Mouse (Mus musculus) heart, postnatal 0 days (tissue): Measurements from ENCODE around the gene Zdhhc6.

Experiments used
- CTCF ChIP-seq: IDR thresholded peaks from 2 replicates; pipeline ENCODE4 v1.5.1; 2016; ENCODE audit warnings: antibody characterized with exemption, control low read depth, low read depth
- EP300 ChIP-seq: IDR thresholded peaks from 2 replicates; pipeline ENCODE4 v1.6.1; 2016; ENCODE audit warnings: antibody characterized with exemption, low read depth

DNA sequence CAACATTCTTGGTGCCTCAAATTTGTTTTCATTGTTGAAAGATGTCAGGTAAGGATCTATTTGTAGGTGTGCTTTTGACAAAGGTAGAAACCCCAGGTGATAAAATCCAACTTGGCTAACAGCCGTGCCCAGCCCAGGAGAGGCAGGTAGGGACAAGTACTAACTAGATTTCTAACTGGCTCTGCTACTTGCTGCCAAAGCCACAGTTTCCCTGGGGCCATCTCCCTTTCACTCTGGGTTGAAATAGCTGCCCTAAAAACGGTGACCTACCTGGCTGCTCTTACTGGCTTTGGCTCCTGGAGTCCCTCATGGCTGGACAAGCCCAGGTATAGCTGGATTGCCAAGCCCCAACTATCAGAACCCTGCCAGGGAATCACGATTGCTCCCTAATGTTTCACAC, 49.0 kb downstream of the Zdhhc6 start:
- TF ChIP-seq EP300 (no peak), CTCF (no peak)
